In the genomic region with DNA sequence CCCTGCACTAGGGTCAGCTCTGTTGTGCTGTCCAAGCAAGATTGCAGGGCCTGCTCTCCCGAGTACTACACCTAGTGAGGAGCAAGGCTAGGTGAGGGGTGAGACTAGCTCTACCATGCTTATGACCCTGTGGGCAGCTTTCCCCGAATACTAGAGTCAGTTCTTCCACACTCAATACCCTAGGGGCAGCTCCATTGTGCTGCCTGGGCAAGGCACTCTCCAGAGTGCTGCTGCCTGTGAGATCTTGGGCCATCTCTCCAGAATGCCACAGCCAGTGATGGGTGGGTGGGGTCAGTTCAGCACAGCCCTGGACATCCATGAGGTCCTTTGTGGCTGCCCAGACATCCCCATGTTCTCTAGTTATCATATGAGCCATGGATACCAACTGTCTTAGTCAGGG, we compare ENCODE assay signal across 16 mouse cellular contexts. TPM values are rescaled to one million over a fixed set of nuclear protein-coding genes. Genes with fewer than 3 reads are reported as not detected.
"Had no signal": no experiment of that assay in that cellular context is flagged by ENCODE, and none has a peak within 500 bp of the region (broad histone marks: within the 10 kb centered on the region; RNA-seq: fewer than 3 reads in every experiment).

No protein-coding gene starts in this region.

- DNase-seq: lung, adult 2 months; lung, postnatal 14 days; lung, postnatal 36 days; right cerebral cortex, postnatal 14 days; thymus, adult 2 months; thymus, postnatal 25 days; thymus, postnatal 4 days had no signal

- H3K4me1 ChIP-seq: liver, embryonic 15.5 days; lung, embryonic 15.5 days; midbrain, embryonic 13.5 days; midbrain, embryonic 15.5 days; neural tube, embryonic 12.5 days; stomach, embryonic 15.5 days had no signal

- H3K4me3 ChIP-seq: liver, embryonic 15.5 days; lung, embryonic 15.5 days; midbrain, embryonic 13.5 days; midbrain, embryonic 15.5 days; neural tube, embryonic 12.5 days; stomach, embryonic 15.5 days had no signal

- H3K27ac ChIP-seq: liver, embryonic 15.5 days; lung, embryonic 15.5 days; macrophage; midbrain, embryonic 13.5 days; midbrain, embryonic 15.5 days; neural tube, embryonic 12.5 days; stomach, embryonic 15.5 days; stomach, postnatal 0 days had no signal

- H3K36me3 ChIP-seq: liver, embryonic 15.5 days; lung, embryonic 15.5 days; midbrain, embryonic 13.5 days; midbrain, embryonic 15.5 days; neural tube, embryonic 12.5 days; stomach, embryonic 15.5 days had no signal

- H3K9me3 ChIP-seq: liver, embryonic 15.5 days; lung, embryonic 15.5 days; midbrain, embryonic 13.5 days; midbrain, embryonic 15.5 days; neural tube, embryonic 12.5 days; stomach, embryonic 15.5 days had no signal

- H3K27me3 ChIP-seq: lung, embryonic 15.5 days; midbrain, embryonic 15.5 days; neural tube, embryonic 12.5 days had no signal

RNA-seq across cellular contexts. Expression of a gene that starts 6.0 kb away (rescaled TPM):
- total RNA-seq: monocyte, adult 5-6 weeks had no signal
- polyA plus RNA-seq: macrophage had no signal
